In the genomic region with DNA sequence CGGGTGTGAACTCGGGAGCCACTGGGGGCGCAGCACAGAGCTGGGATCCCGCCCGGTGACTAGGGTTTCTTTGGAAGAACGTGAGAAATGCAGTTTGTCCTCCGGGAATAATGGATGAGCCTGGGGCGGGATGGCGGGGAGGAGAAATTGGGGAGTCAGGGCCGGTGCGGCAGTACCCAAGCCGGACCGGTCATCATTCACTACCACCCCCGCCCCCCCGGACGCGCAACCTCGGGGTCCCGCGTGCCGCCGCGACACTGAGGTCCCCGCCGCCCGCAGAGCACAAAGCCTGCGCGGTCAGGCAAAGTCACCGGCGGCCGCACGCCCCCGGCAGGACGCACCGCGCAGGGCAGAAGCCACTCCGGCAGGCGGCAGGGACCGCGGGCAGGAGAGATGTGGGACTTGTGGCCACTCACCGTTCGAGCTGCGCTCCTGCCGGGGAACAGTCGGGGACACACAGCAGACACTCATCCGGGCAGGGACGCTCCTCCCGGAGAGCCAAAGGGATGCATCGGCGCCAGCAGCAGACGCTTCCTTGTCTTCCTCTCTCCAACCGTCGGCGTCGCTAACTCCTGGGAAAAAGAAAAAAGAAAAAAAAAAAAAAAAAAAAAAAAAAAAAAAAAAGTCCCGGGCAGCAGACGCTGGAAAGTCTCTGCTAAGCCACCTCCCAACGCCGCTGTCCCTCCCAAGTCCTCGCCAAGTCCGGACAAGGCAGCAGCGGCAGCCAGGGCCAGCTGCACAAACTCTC, we compare ENCODE assay signal across 8 mouse cellular contexts. TPM values are rescaled to one million over a fixed set of nuclear protein-coding genes. Genes with fewer than 3 reads are reported as not detected.
A peak's percentile ranks its signal among the peaks of the same experiment; 100 is the strongest.
DNase-seq lines count a peak whose midpoint lies in the region; ATAC-seq and TF ChIP-seq lines count a peak whose summit lies in the region.

No protein-coding gene starts in this region.

- ATAC-seq in heart, embryonic 14.5 days (ENCODE audit: insufficient number of reproducible peaks, insufficient read depth, low FRiP score, low read depth) = peak; percentile 83

- H3K9ac ChIP-seq in ES-Bruce4 (ENCODE audit: low read depth, poor library complexity, severe bottlenecking) = peak overlapping the region; percentile 62
- H3K9ac ChIP-seq in heart, embryonic 14.5 days (ENCODE audit: low read length) = peak overlapping the region; percentile 91
- peak overlapping the region; percentile 93 for H3K9ac ChIP-seq in liver, adult 2 months (ENCODE audit: low read depth, low read length)

- DNase-seq in brain, adult 2 months (ENCODE audit: low read depth, low spot score) = peak; percentile 70
- peak; percentile 82 for DNase-seq in forebrain, embryonic 10.5 days (ENCODE audit: extremely low spot score, low spot score)
- peak; percentile 93 for DNase-seq in kidney, postnatal 10 days
- DNase-seq in liver, adult 2 months (ENCODE audit: extremely low read depth, low read depth, low spot score) = no peak
- DNase-seq in neural tube, embryonic 10.5 days (ENCODE audit: extremely low spot score, low spot score) = peak; percentile 84
- DNase-seq in testis, postnatal 10 days (ENCODE audit: low spot score) = peak; percentile 77

- peak overlapping the region; percentile 92 for H3K4me3 ChIP-seq in ES-Bruce4 (ENCODE audit: low read depth, low read length)
- H3K4me3 ChIP-seq in forebrain, embryonic 10.5 days = peak overlapping the region; percentile 84
- peak overlapping the region; percentile 69 to 83 for H3K4me3 ChIP-seq in heart, embryonic 14.5 days (ENCODE audit: control insufficient read depth in 1 of 2, insufficient read depth in 1 of 2, low read depth in 1 of 2, low read length in 2 of 2)
- H3K4me3 ChIP-seq in liver, adult 2 months (ENCODE audit: insufficient read depth, low read depth, low read length) = peak overlapping the region; percentile 84

- TF ChIP-seq POLR2A in ES-Bruce4 (IDR thresholded peaks at IDR 0.05; ENCODE audit: insufficient read depth, low read length) = no peak
- TF ChIP-seq POLR2A in liver, adult 2 months (IDR thresholded peaks at IDR 0.05; ENCODE audit: extremely low read depth, insufficient read depth, low read length) = peak; percentile 38; the same call in 1 of the 2 replicates

- peak overlapping the region; percentile 84 for H3K4me2 ChIP-seq in heart, embryonic 14.5 days (ENCODE audit: low read length)

- H3K9me3 ChIP-seq in ES-Bruce4 (replicated peaks; ENCODE audit: control insufficient read depth, insufficient read depth, low read length, poor library complexity, severe bottlenecking) = no peaks in the 10 kb centered on the region
- H3K9me3 ChIP-seq in forebrain, embryonic 10.5 days = no peaks in the 10 kb centered on the region
- H3K9me3 ChIP-seq in heart, embryonic 14.5 days (ENCODE audit: control insufficient read depth, low read length) = no peaks in the 10 kb centered on the region

- no peaks in the 10 kb centered on the region; the same call in 1 of the 2 replicates for H3K27me3 ChIP-seq in ES-Bruce4 (ENCODE audit: control insufficient read depth, insufficient read depth, low read length, poor library complexity, severe bottlenecking)
- no peaks in the 10 kb centered on the region for H3K27me3 ChIP-seq in forebrain, embryonic 10.5 days (ENCODE audit: poor library complexity, severe bottlenecking)
- no peaks in the 10 kb centered on the region for H3K27me3 ChIP-seq in heart, embryonic 14.5 days (ENCODE audit: control insufficient read depth, insufficient read depth, low read length)
- no peaks in the 10 kb centered on the region for H3K27me3 ChIP-seq in liver, adult 2 months (ENCODE audit: control insufficient read depth, insufficient read depth, low read length)

- no peak overlapping the region for H3K27ac ChIP-seq in ES-Bruce4 (ENCODE audit: insufficient read depth, low read length)
- peak overlapping the region; percentile 96 for H3K27ac ChIP-seq in forebrain, embryonic 10.5 days
- H3K27ac ChIP-seq in heart, embryonic 14.5 days (replicated peaks in 1 of 2; ENCODE audit: control insufficient read depth in 1 of 2, insufficient read depth in 1 of 2, low read depth in 2 of 2, low read length in 2 of 2) = peak overlapping the region; percentile 91 to 99
- peak overlapping the region; percentile 87 for H3K27ac ChIP-seq in liver, adult 2 months (replicated peaks; ENCODE audit: insufficient read depth, low read depth, low read length)

- TF ChIP-seq CTCF in ES-Bruce4 (IDR thresholded peaks at IDR 0.05; ENCODE audit: low read depth, low read length) = no peak
- peak; percentile 30; the same call in 1 of the 2 replicates for TF ChIP-seq CTCF in liver, adult 2 months (IDR thresholded peaks at IDR 0.05; ENCODE audit: low read depth, low read length)

- H3K36me3 ChIP-seq in ES-Bruce4 (ENCODE audit: control insufficient read depth, insufficient read depth, low read length, poor library complexity, severe bottlenecking) = no peaks in the 10 kb centered on the region
- H3K36me3 ChIP-seq in forebrain, embryonic 10.5 days (replicated peaks) = peaks cover 20% of the 10 kb centered on the region
- peaks cover 22% of the 10 kb centered on the region for H3K36me3 ChIP-seq in heart, embryonic 14.5 days (ENCODE audit: control insufficient read depth, insufficient read depth, low read length)
- H3K36me3 ChIP-seq in liver, adult 2 months (ENCODE audit: control insufficient read depth, insufficient read depth, low read length) = peaks cover 11% of the 10 kb centered on the region; the same call in 1 of the 2 replicates

- WGBS in forebrain, embryonic 10.5 days = under 1% methylated on average over 62 of the region's 62 CpGs
- under 1% methylated on average over 59 of the region's 62 CpGs for WGBS in heart, embryonic 14.5 days
- WGBS in liver, adult 2 months = 1% methylated on average over 57 of the region's 62 CpGs

- peaks cover 6% of the 10 kb centered on the region; the same call in 1 of the 2 replicates for H3K79me2 ChIP-seq in liver, adult 2 months (ENCODE audit: control insufficient read depth, insufficient read depth, low read length)

- no peak for TF ChIP-seq EP300 in ES-Bruce4 (IDR thresholded peaks at IDR 0.05; ENCODE audit: insufficient read depth, low read depth, low read length)

- no peaks in the 10 kb centered on the region for H3K4me1 ChIP-seq in ES-Bruce4 (ENCODE audit: control insufficient read depth, insufficient read depth, low read length)
- peaks cover 23% of the 10 kb centered on the region for H3K4me1 ChIP-seq in forebrain, embryonic 10.5 days
- peaks cover 8% of the 10 kb centered on the region in 2 experiments; a peak in 3 of 4 replicates for H3K4me1 ChIP-seq in heart, embryonic 14.5 days (ENCODE audit: control insufficient read depth in 2 of 2, insufficient read depth in 2 of 2, low read length in 2 of 2)
- H3K4me1 ChIP-seq in liver, adult 2 months (ENCODE audit: control insufficient read depth, insufficient read depth, low read length) = peaks cover 8% of the 10 kb centered on the region

RNA-seq across cellular contexts. Expression of a gene that starts 0.5 kb away (rescaled TPM):
- polyA plus RNA-seq in ES-Bruce4 (2011; ENCODE audit: insufficient read depth, insufficient read length, low read depth, missing spikeins) = 2.2 and 2.4 TPM in 2 replicates
- polyA plus RNA-seq in forebrain, embryonic 10.5 days (2016; fragmentation: Nextera tagmentation; extraction: Ambion mirVana) = 55.1 and 59.9 TPM in 2 replicates
- polyA plus RNA-seq in heart, embryonic 14.5 days (2014; fragmentation: Nextera tagmentation; extraction: Ambion mirVana) = 78.2 and 84.0 TPM in 2 replicates
- 145 and 165 TPM in 2 replicates for total RNA-seq in liver, adult 2 months (2014; rRNA removed)
- 37.1 and 44.2 TPM in 2 replicates for polyA plus RNA-seq in liver, adult 2 months (2012; rRNA removed)

Comparison
In these comparisons a context has a peak if more than half of its experiments do, and no peak if none do; other contexts are left out.
1. RNA of a gene that starts 0.5 kb away (polyA plus RNA-seq): 78.2 to 84.0 TPM in heart, embryonic 14.5 days, 55.1 to 59.9 TPM in forebrain, embryonic 10.5 days and 37.1 to 44.2 TPM in liver, adult 2 months; 2.2 to 2.4 TPM in ES-Bruce4; every median in the first group is over 10 times any median in the second.
2. Peak in every context shown above with its lines, with median percentiles within 50 percentile points of each other: H3K4me3 ChIP-seq and H3K9ac ChIP-seq.